Mouse (Mus musculus): ENCODE measurements around the gene D930020B18Rik. TPM values are rescaled to one million over a fixed set of nuclear protein-coding genes. Genes with fewer than 3 reads are reported as not detected.

Gene D930020B18Rik
- polyA plus RNA-seq, 1 experiment from 2014 or later, result 2.2 TPM

- no peak overlapping the region for H3K27ac ChIP-seq (replicated peaks; ENCODE audit: low read depth, low read length)
- peaks cover 22% of the 10 kb centered on the region for H3K27me3 ChIP-seq (replicated peaks; ENCODE audit: control insufficient read depth, insufficient read depth, low read length)
- no peak overlapping the region for H3K4me3 ChIP-seq (ENCODE audit: low read depth, low read length)
- DNase-seq (ENCODE audit: low spot score) (no peak), ATAC-seq (ENCODE audit: low read depth) (no peak)
- H3K4me2 ChIP-seq (ENCODE audit: low read depth, low read length), result no peak overlapping the region
- H3K9me3 ChIP-seq (ENCODE audit: control insufficient read depth, low read length), result no peaks in the 10 kb centered on the region
- peaks cover 3% of the 10 kb centered on the region; the same call in 1 of the 2 replicates for H3K4me1 ChIP-seq (ENCODE audit: control insufficient read depth, insufficient read depth, low read length)
- H3K36me3 ChIP-seq (ENCODE audit: control insufficient read depth, insufficient read depth, low read length), result no peaks in the 10 kb centered on the region
- H3K9ac ChIP-seq (ENCODE audit: low read depth, low read length), result no peak overlapping the region
- WGBS, result 58% methylated on average over 6 of the region's 6 CpGs
These were observed 4.9 kb downstream of the D930020B18Rik start for GRCm38 (mm10) chr10:121646294-121646693.

DNA sequence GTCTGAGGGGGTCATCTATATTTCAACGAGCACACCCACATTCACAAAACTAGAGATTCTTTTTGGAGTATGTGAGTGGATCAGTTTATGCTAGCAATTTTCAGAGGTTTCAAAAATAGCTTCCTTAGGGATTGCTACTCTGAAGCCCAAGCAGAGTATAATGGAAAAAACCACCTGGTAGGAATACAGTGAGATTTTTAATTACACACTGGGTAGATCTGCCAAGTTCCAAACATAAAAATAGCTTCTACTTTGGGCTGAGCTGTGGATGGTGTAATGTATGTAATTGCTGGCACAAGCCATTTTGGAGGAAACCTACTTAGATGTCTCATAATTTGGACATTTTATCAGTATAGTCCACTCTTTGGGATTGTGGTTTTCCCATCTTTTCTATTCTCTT lies 11.7 kb downstream of the D930020B18Rik start:
- no peak overlapping the region for H3K27ac ChIP-seq (replicated peaks; ENCODE audit: low read depth, low read length)
- no peak overlapping the region for H3K4me3 ChIP-seq (ENCODE audit: low read depth, low read length)
- H3K4me2 ChIP-seq (ENCODE audit: low read depth, low read length), result no peak overlapping the region
- no peaks in the 10 kb centered on the region for H3K36me3 ChIP-seq (ENCODE audit: control insufficient read depth, insufficient read depth, low read length)
- H3K9ac ChIP-seq (ENCODE audit: low read depth, low read length), result no peak overlapping the region
- DNase-seq (ENCODE audit: low spot score) (peak; percentile 29), ATAC-seq (ENCODE audit: low read depth) (peak; percentile 50; the same call in 1 of the 2 replicates)
- no peaks in the 10 kb centered on the region for H3K4me1 ChIP-seq (ENCODE audit: control insufficient read depth, insufficient read depth, low read length)
- 91% methylated on average over 1 of the region's 1 CpGs for WGBS
- H3K27me3 ChIP-seq (replicated peaks; ENCODE audit: control insufficient read depth, insufficient read depth, low read length), result no peaks in the 10 kb centered on the region
- H3K9me3 ChIP-seq (ENCODE audit: control insufficient read depth, low read length), result no peaks in the 10 kb centered on the region

DNA sequence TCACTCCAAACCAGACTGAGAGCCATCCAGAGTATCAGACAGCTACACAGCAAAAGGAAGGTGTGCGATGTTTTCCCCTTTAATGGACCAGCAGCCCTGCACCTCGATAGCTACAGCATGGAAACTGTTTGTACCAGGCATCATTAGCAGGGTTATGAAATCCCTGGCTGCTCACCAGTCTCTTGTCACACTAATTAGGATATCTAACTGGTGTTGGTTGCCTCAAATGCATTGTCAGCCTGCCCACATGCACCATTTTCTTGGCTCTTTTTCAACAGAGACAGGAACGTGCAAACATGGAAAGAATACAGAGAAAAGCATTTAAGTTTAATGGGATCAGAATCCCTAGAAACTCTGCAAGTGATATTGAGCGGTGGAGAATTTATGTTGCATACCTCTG lies 14.5 kb downstream of the D930020B18Rik start:
- H3K27ac ChIP-seq (replicated peaks; ENCODE audit: low read depth, low read length), result no peak overlapping the region
- no peak for DNase-seq (ENCODE audit: low spot score)
- no peaks in the 10 kb centered on the region for H3K9me3 ChIP-seq (ENCODE audit: control insufficient read depth, low read length)
- ATAC-seq (ENCODE audit: low read depth), result no peak
- H3K4me3 ChIP-seq (ENCODE audit: low read depth, low read length), result no peak overlapping the region
- H3K36me3 ChIP-seq (ENCODE audit: control insufficient read depth, insufficient read depth, low read length), result no peaks in the 10 kb centered on the region
- H3K4me2 ChIP-seq (ENCODE audit: low read depth, low read length), result no peak overlapping the region
- no peaks in the 10 kb centered on the region for H3K27me3 ChIP-seq (replicated peaks; ENCODE audit: control insufficient read depth, insufficient read depth, low read length)
- H3K4me1 ChIP-seq (ENCODE audit: control insufficient read depth, insufficient read depth, low read length), result no peaks in the 10 kb centered on the region
- H3K9ac ChIP-seq (ENCODE audit: low read depth, low read length), result no peak overlapping the region
- 77% methylated on average over 4 of the region's 4 CpGs for WGBS

DNA sequence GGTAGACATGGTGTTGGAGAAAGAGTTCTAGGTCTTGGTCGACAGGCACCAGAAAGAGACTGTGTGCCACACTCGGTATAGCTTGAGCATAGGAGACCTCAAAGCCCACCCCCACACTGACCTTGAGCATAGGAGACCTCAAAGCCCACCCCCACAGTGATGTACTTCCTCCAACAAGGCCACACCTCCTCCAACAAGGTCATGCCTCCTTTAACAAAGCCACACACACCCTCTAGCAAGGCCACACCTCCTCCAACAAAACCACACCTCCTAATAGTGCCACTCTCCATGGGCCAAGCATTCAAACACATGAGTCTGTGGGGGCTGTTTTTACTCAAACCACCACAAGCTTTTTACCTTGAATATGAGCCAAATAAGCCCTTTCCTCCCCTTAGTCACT lies 21.3 kb downstream of the D930020B18Rik start:
- Histone ChIP-seq H3K27me3 (replicated peaks; ENCODE audit: control insufficient read depth, insufficient read depth, low read length) (no peaks in the 10 kb centered on the region), H3K27ac (replicated peaks; ENCODE audit: low read depth, low read length) (no peak overlapping the region), H3K36me3 (ENCODE audit: control insufficient read depth, insufficient read depth, low read length) (no peaks in the 10 kb centered on the region), H3K9ac (ENCODE audit: low read depth, low read length) (no peak overlapping the region), H3K9me3 (ENCODE audit: control insufficient read depth, low read length) (no peaks in the 10 kb centered on the region), H3K4me3 (ENCODE audit: low read depth, low read length) (no peak overlapping the region), H3K4me1 (ENCODE audit: control insufficient read depth, insufficient read depth, low read length) (no peaks in the 10 kb centered on the region), H3K4me2 (ENCODE audit: low read depth, low read length) (no peak overlapping the region)
- WGBS, result 92% methylated on average over 2 of the region's 2 CpGs
- DNase-seq (ENCODE audit: low spot score), result no peak
- ATAC-seq (ENCODE audit: low read depth), result no peak

GRCm38 (mm10) chr10:121663599-121663998 lies 22.2 kb downstream of the D930020B18Rik start:
- Histone ChIP-seq H3K4me2 (ENCODE audit: low read depth, low read length) (no peak overlapping the region), H3K4me3 (ENCODE audit: low read depth, low read length) (no peak overlapping the region), H3K36me3 (ENCODE audit: control insufficient read depth, insufficient read depth, low read length) (no peaks in the 10 kb centered on the region), H3K27ac (replicated peaks; ENCODE audit: low read depth, low read length) (no peak overlapping the region), H3K9me3 (ENCODE audit: control insufficient read depth, low read length) (no peaks in the 10 kb centered on the region), H3K9ac (ENCODE audit: low read depth, low read length) (no peak overlapping the region), H3K4me1 (ENCODE audit: control insufficient read depth, insufficient read depth, low read length) (no peaks in the 10 kb centered on the region), H3K27me3 (replicated peaks; ENCODE audit: control insufficient read depth, insufficient read depth, low read length) (no peaks in the 10 kb centered on the region)
- 42% methylated on average over 13 of the region's 13 CpGs for WGBS
- ATAC-seq (ENCODE audit: low read depth) (peak; percentile 62; the same call in 1 of the 2 replicates), DNase-seq (ENCODE audit: low spot score) (no peak)

DNA sequence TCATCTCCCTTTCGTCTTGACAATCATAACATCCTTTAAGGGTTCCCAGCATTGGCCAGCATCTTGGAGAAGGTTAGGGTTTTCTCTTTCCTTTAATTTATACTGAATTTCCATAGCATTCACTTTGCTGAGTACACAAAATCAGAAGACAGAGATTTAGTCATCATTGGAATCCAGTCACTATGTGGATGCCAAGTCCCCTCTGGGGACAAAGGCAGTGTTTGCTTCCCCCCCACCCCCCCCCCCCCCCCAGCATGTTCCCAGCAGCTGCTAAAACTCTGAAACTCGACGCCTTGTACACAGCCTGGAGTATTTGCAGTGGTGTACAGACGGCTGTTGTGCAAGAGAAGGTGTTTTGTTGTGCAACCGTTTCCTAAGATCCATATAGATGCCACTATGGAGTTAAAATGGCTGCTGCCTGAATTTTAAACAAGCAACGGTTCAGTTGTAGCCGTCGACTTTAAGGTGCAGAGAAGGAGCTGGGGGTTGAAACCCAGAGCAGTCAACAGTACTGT lies 24.3 kb downstream of the D930020B18Rik start:
- H3K4me3 ChIP-seq (ENCODE audit: low read depth, low read length), result no peak overlapping the region
- H3K27ac ChIP-seq (replicated peaks; ENCODE audit: low read depth, low read length), result no peak overlapping the region
- DNase-seq (ENCODE audit: low spot score) (peak; percentile 22), ATAC-seq (ENCODE audit: low read depth) (0 out of 2 replicates have a peak, but pooled peaks have one; percentile 30)
- no peak overlapping the region for H3K9ac ChIP-seq (ENCODE audit: low read depth, low read length)
- H3K36me3 ChIP-seq (ENCODE audit: control insufficient read depth, insufficient read depth, low read length), result no peaks in the 10 kb centered on the region
- no peaks in the 10 kb centered on the region for H3K4me1 ChIP-seq (ENCODE audit: control insufficient read depth, insufficient read depth, low read length)
- 52% methylated on average over 8 of the region's 8 CpGs for WGBS
- no peaks in the 10 kb centered on the region for H3K9me3 ChIP-seq (ENCODE audit: control insufficient read depth, low read length)
- H3K4me2 ChIP-seq (ENCODE audit: low read depth, low read length), result no peak overlapping the region
- no peaks in the 10 kb centered on the region for H3K27me3 ChIP-seq (replicated peaks; ENCODE audit: control insufficient read depth, insufficient read depth, low read length)

DNA sequence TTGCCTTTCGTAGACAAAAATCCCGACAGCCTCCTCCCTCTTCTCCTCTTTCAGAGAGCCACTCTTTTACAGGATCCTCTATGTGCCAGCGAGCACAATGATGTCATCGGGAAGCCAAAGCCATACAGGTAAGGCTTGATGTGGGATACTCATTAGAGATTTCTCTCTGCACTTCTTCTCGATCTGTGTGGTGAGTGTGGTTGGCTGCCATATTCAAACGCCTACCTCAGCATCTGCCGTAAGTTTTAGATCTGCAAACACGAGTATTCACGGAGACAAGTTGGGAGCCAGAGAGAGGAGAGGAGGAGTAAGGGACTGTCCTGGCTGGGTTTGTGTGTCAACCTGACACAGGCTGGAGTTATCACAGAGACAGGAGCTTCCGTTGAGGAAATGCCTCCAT lies 27.7 kb downstream of the D930020B18Rik start:
- ATAC-seq (ENCODE audit: low read depth), result no peak
- Histone ChIP-seq H3K9me3 (ENCODE audit: control insufficient read depth, low read length) (peaks cover 8% of the 10 kb centered on the region), H3K4me2 (ENCODE audit: low read depth, low read length) (no peak overlapping the region), H3K36me3 (ENCODE audit: control insufficient read depth, insufficient read depth, low read length) (no peaks in the 10 kb centered on the region), H3K4me3 (ENCODE audit: low read depth, low read length) (no peak overlapping the region), H3K27me3 (replicated peaks; ENCODE audit: control insufficient read depth, insufficient read depth, low read length) (no peaks in the 10 kb centered on the region), H3K9ac (ENCODE audit: low read depth, low read length) (no peak overlapping the region), H3K4me1 (ENCODE audit: control insufficient read depth, insufficient read depth, low read length) (no peaks in the 10 kb centered on the region), H3K27ac (replicated peaks; ENCODE audit: low read depth, low read length) (no peak overlapping the region)
- DNase-seq (ENCODE audit: low spot score), result no peak
- WGBS, result 72% methylated on average over 10 of the region's 10 CpGs

- no peaks in the 10 kb centered on the region for H3K36me3 ChIP-seq (ENCODE audit: control insufficient read depth, insufficient read depth, low read length)
- H3K27me3 ChIP-seq (replicated peaks; ENCODE audit: control insufficient read depth, insufficient read depth, low read length), result no peaks in the 10 kb centered on the region
- DNase-seq (ENCODE audit: low spot score) (no peak), ATAC-seq (ENCODE audit: low read depth) (no peak)
- no peaks in the 10 kb centered on the region for H3K4me1 ChIP-seq (ENCODE audit: control insufficient read depth, insufficient read depth, low read length)
- H3K27ac ChIP-seq (replicated peaks; ENCODE audit: low read depth, low read length), result no peak overlapping the region
- 65% methylated on average over 7 of the region's 7 CpGs for WGBS
- no peak overlapping the region for H3K9ac ChIP-seq (ENCODE audit: low read depth, low read length)
- no peak overlapping the region for H3K4me2 ChIP-seq (ENCODE audit: low read depth, low read length)
- peaks cover 8% of the 10 kb centered on the region for H3K9me3 ChIP-seq (ENCODE audit: control insufficient read depth, low read length)
- H3K4me3 ChIP-seq (ENCODE audit: low read depth, low read length), result no peak overlapping the region
These were observed 35.6 kb downstream of the D930020B18Rik start for GRCm38 (mm10) chr10:121677019-121677418.

- ATAC-seq (ENCODE audit: low read depth), result no peak
- H3K9ac ChIP-seq (ENCODE audit: low read depth, low read length), result no peak overlapping the region
- H3K27me3 ChIP-seq (replicated peaks; ENCODE audit: control insufficient read depth, insufficient read depth, low read length), result no peaks in the 10 kb centered on the region
- H3K4me2 ChIP-seq (ENCODE audit: low read depth, low read length), result no peak overlapping the region
- no peak for DNase-seq (ENCODE audit: low spot score)
- no peaks in the 10 kb centered on the region for H3K36me3 ChIP-seq (ENCODE audit: control insufficient read depth, insufficient read depth, low read length)
- H3K4me1 ChIP-seq (ENCODE audit: control insufficient read depth, insufficient read depth, low read length), result no peaks in the 10 kb centered on the region
- no peak overlapping the region for H3K4me3 ChIP-seq (ENCODE audit: low read depth, low read length)
- no peak overlapping the region for H3K27ac ChIP-seq (replicated peaks; ENCODE audit: low read depth, low read length)
- 69% methylated on average over 2 of the region's 2 CpGs for WGBS
- H3K9me3 ChIP-seq (ENCODE audit: control insufficient read depth, low read length), result no peaks in the 10 kb centered on the region
These were observed 39.5 kb downstream of the D930020B18Rik start for GRCm38 (mm10) chr10:121680902-121681301.

Data from embryonic facial prominence, embryonic 14.5 days (tissue).